Mouse (Mus musculus): ENCODE data around the gene Fbln5.
A peak's percentile ranks its signal among the peaks of the same experiment; 100 is the strongest.

Fbln5 gene

DNA sequence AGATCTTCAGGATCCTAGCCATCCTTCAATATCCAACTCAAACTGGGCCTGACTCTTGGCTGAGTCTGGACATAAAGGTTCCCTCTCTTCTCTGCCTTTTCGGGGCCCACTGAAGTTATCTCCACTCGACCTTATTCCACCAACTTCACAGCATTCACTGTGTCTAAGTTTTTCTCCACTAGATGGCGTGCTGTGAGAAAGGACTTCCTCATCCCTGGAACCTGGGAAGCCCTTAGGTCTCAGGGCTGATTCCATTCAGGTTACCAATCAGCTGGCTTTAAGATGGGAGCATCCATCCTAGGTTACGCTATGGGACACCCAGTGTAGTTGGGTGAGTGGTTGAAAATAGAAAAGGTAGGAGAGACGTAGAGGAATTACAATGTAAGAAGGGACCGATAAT, 7.7 kb downstream of the Fbln5 start:
- DNase-seq (ENCODE audit: extremely low read depth, insufficient read length, low spot score), result no peak

DNA sequence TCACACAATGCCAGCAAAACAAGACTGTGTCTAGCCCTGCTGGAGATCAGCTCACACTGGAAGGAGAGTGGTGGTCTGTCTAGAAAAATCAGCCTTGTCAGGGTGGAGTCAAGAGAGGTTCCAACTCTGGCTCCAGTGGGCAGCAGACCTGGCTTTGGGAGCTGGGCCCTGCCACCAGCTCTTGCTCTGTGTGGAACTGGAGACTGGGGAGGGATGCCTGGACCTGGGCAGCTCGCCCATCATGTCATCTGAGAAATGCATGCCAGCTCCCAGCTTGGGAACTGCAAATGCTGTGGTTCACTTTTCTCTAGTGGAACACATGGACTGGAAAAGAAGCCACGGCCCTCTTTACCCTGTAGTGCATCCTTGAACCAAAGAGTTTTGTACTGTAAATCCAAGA, 8.3 kb downstream of the Fbln5 start:
- DNase-seq (ENCODE audit: extremely low read depth, insufficient read length, low spot score), result no peak

DNA sequence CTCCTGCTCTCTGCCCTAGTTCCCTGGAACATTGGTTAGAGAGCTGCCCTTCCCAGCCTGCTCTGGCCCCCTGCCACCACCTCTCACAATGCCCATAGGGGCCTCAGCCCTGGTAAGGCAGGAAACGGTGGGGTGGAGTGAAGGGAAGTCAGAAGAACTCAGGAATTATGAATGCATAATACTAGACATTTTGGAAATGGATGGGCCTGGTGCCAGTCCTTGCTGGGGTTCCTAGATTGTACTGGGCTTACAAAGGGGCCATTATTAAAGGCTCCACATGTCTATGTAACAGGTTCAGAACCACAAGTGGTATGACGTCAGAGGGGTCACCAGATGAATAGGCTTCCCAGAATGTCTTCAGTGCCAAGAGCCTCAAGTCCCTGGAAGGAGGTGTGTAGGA, 11.5 kb downstream of the Fbln5 start:
- no peak for DNase-seq (ENCODE audit: extremely low read depth, insufficient read length, low spot score)

DNA sequence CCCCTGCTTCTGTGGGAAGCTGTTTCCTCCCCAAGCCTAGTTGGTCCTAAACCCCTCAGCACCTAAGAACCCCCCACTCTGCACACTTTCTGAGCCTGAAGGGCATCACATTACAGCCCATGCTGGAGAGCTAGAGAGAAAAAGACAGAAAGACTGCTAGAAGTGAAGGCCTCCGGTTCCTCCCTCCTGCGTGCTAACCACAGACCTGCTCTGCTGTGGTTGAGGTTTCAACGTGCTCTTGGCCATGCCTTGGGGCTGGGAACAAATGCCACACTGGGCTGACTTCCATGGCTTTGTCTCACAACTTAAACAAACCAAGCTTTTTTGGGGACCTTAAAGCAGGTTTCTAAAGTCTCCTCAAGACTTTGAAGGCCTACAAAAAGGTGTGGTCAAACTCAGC, 16.4 kb downstream of the Fbln5 start:
- DNase-seq (ENCODE audit: extremely low read depth, insufficient read length, low spot score), result no peak

DNA sequence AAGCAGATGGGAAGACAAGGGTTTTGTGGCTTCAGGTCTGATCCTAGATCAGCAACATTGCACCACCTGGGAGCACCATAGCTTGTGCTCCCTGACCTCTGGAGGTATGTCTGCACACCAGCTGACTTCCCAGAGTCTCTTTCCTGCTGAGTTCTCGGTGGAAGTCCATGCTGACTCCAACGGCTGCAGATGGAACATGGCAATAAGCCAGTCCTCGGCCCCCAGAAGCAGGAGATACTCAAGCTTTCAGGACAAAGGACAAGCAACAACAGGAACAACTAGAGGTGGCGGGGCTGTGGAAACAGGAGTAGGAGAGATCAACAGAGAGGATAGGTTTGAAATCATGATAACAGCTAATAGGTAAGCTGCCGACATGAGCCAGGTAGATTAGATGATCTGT, 17.1 kb downstream of the Fbln5 start:
- DNase-seq (ENCODE audit: extremely low read depth, insufficient read length, low spot score), result no peak

DNA sequence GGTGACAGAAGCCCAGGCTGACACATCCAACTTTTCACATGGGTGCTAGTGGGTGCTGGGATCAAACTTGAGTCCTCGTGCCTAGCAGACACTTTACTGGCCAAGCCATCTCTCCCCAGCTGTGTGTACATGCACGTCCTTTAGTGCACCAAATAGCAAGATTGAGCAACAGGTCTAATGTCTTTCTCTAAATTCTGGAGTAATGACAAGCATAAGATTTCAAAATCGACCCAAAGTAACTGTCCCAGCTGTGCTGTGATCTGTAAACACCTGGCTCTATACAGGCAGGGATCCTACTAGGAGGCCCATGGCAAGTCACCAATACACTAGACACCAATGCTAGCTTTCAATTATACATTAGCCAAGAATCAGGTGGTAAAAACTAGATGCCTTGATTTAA, 17.8 kb downstream of the Fbln5 start:
- DNase-seq (ENCODE audit: extremely low read depth, insufficient read length, low spot score), result no peak

DNA sequence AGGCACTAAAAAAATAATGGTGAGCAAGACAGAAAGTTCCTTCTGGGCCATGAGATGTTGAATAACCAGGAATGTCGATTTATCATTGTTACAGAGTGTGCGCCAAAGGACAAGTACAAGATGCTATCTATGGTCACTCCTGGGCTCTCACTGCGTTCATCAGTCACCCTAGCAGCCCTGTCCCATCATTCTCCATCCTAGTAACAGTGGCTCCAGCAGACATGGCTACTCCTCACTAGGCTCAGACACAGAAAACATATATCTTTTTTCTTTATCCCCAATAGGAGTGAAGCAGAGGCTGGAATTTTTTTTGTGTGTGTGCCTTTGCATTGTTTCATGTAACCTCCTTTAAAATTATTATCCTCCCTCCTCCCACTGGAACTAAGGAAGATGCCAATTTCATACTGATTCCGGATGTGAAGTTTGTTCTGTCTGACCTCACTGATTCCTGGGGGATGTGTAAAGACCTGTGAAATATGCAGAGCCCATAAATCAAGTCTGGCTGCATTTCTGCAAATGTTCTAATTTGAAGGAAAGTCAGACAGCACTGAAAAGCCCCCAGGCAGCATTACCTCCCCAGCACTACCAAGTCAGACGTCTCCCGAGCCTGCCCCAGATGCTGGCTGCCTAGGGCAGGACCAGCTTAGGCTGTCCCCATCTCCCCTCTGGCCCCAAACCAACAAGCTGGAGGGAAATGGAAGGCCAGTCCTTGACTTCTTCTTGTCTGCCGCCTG, 20.5 kb downstream of the Fbln5 start:
- no peak for DNase-seq (ENCODE audit: extremely low read depth, insufficient read length, low spot score)

DNA sequence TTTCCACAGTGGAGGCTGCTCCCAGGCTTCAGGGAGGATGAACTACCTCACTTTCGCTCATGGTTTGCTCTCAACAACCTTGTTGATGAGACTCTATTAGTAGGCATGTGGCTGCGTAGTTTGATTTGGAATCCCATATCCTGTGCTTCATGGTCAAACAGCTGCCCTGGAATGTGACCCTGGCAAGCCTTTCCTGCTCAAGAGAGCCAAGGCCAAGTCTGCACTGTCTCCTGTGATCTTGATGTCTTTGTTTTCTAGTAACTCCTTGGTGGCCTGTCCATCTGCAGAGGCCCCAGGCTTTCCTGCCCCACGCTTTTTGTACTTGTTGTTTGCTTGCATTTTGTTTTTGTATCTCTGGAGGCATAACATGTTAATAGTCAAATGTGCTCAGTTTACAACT, 24.4 kb downstream of the Fbln5 start:
- no peak for DNase-seq (ENCODE audit: extremely low read depth, insufficient read length, low spot score)

DNA sequence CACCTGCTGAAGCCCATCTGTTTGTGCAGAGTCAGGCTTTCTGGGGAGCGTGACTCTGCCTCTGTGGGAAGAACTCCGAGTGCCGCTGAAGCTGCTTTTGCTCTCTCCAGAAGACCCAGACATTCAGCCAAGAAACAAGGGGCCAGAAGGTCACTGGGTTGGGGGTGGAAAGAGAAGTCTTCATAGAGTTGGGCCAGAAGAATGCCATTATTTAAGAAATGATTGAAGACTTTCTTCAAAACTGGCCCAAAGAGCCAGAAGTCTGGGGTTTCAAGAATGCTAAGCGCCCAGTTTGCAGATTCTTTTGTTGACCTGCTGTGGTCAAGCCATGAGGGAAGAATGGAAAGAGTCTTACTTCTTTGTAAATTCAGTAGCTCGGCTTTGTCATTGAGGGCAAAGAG, 25.6 kb downstream of the Fbln5 start:
- DNase-seq (ENCODE audit: extremely low read depth, insufficient read length, low spot score), result no peak

DNA sequence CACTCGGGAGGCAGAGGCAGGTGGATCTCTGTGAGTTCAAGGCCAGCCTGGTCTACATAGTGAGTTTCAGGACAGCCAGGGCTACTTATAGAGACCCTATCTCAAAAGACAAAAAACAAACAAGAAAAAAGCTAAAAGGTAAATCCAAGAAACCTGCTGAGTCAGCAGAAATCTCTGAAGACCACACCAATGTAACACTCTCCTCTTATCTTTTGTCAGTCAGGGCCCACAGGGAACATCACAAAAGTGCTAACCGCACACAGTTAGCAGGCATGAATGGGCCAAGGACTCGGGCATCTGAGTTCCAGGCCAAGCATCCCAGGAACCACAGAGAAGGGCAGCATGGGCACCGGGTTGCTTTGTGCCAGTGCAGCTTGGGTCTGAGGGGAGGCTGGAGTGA, 26.2 kb downstream of the Fbln5 start:
- DNase-seq (ENCODE audit: extremely low read depth, insufficient read length, low spot score), result no peak

DNA sequence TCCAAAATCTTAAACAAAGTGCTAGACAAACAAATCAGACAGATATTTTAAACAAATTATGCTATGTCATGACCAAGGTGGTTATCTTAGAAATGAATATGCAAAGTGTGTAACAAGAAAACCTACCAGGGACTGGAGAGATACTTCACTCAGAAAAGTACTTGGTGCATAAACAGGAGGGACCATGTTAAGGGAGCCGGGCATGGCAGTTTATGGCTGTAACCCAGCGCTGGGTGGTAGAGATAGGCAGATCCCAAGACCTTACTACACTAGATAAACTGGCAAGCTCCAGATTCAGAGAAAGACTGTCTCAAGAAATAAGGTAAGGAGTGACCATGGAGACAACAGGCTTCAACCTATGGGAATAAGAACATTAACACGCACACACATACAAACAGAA, 29.1 kb downstream of the Fbln5 start:
- DNase-seq (ENCODE audit: extremely low read depth, insufficient read length, low spot score), result no peak

DNA sequence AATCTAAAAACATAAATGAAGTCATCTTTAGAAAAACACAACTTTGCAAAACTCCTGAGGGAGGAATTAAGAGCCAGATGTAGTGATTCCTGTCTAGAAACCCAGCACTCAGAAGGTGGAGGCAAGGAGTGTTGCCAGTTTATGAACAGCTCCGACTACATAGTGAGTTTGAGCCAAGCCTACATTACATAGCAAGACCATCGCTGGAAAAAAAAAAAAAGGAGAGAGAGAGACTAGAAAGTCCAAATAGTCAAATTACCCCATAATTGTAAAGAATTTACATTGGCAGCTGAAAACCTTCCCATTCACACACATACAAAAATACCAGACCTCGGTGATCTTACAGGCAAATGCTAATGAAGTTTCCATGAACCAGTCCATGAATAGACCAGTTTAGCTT, 29.6 kb downstream of the Fbln5 start:
- no peak for DNase-seq (ENCODE audit: extremely low read depth, insufficient read length, low spot score)

DNA sequence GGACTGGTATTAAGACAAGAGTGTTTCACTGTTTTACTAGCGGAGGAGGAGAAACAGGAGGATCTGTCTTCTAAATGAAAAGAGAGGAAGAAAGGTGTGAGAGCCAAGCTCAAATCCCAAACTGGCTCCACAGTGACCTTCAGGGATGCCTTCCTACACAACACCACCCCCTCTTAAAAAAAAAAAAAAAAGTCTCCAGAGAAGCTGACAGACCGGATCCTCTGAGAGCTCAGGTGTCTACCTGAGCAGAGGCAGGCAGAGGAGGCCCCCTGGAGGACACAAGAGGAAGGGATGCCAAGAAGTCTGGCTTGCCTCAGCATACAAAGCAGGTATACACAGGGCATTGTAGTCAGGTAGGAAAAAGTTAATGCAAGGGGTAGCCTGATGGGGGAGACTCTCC, 36.1 kb downstream of the Fbln5 start:
- DNase-seq (ENCODE audit: extremely low read depth, insufficient read length, low spot score), result no peak

DNA sequence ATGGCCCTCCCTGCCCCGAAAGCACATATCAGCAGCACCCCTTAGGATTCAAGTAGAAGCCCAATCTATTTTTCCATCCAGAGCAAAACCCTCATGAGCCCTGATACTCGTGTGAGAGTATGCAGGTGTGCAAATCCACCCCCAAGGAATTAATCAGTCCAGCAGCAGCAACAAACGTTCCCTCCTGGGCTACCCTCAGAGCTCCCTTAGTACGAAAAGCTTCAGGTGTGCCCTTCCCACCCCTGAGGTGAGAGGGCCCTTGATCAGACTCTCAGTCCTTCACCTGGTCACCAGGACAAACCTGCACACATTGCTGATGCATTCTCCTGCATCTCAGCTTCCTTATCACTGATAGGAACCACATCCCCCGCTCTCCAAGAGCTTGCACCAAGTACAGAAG, 37.9 kb downstream of the Fbln5 start:
- DNase-seq (ENCODE audit: extremely low read depth, insufficient read length, low spot score), result no peak

DNA sequence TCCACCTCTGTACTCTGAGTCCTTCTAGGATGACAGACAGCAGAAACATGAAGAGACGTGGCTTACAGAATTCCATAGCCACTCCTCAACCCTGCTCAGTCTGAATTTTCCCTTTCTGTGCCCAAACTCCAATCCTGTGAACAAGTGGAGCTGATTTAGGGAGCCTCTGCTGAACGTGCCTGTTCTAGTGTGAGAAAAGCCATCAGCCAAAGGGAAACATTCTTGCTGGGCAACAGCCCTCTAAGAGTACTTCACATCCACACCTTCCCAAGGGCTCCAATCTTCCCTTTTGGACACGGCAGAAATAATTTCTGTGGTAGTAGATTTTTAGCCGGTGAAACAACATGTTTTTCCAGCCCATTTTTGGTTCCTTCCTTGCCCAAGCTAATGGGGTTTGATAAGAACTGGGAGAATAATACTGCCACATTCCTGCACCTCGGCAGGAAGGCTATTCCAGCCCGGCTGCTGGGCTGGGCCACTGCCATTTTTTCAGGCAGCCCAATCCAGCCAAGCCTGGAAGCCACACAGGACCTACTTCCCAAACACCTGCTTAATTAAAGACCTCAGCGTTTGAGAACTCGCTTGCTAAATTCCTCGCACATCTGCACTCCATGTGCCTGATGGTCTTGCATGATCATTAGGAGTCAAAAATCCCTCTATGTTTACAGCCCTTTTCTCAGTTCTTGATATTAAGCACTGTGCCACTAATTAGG, 41.1 kb downstream of the Fbln5 start:
- DNase-seq (ENCODE audit: extremely low read depth, insufficient read length, low spot score), result no peak

DNA sequence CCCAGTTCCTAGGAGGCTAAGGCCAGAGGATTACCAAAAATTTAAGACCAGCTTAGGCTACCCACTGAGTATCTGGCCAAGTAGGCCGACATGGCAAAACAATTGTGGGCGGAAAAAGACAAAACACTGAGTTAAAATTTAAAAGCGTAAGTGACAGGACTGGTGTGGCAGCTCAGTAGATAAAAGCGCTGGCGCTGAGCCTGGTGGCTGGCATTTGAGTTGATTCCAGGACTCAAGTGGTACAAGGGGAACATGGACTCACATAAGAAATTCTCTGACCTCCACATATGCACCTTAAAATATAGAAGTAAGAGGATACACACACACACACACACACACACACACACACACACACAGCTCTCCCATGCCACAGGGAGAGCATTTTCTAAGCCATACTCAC, 42.5 kb downstream of the Fbln5 start:
- no peak for DNase-seq (ENCODE audit: extremely low read depth, insufficient read length, low spot score)

DNA sequence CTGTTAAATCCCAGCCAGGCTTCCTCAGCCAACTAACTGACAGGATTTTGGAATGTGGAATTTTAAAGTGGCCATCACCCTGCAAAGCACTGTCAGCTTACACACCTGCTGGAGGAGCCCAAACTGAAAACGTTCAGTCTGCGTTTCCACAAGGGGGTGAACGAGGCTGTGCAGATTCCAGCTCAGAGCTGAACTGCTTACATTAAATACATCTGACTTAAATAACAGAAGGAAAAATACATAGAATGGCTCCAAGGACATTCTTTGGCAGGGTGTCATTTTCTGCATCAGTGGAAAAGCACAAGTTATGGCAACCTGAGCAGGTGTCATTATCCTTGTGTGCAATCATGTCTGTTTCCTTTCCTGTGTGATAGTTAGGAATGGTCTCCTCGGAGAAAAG, 44.7 kb downstream of the Fbln5 start:
- no peak for DNase-seq (ENCODE audit: extremely low read depth, insufficient read length, low spot score)

DNA sequence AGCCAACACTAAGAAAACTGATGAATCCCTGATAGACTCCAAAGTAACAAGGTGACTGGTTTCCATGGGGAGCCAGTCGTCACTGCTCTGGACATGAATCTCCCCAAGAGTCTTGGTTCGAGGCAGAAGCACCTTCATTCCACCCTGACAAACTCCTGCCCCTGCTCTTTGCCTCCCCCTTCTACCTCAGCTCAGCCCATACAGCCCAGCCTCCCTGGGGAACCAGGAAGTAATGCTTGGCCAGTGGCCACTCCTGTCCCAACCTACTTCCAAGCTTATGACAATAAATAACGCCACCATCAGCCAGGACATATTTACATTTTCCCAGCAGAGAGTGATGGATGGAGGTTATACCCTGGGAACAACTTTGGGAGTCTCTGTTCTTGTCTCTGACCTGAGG, 45.9 kb downstream of the Fbln5 start:
- DNase-seq (ENCODE audit: extremely low read depth, insufficient read length, low spot score), result no peak

DNA sequence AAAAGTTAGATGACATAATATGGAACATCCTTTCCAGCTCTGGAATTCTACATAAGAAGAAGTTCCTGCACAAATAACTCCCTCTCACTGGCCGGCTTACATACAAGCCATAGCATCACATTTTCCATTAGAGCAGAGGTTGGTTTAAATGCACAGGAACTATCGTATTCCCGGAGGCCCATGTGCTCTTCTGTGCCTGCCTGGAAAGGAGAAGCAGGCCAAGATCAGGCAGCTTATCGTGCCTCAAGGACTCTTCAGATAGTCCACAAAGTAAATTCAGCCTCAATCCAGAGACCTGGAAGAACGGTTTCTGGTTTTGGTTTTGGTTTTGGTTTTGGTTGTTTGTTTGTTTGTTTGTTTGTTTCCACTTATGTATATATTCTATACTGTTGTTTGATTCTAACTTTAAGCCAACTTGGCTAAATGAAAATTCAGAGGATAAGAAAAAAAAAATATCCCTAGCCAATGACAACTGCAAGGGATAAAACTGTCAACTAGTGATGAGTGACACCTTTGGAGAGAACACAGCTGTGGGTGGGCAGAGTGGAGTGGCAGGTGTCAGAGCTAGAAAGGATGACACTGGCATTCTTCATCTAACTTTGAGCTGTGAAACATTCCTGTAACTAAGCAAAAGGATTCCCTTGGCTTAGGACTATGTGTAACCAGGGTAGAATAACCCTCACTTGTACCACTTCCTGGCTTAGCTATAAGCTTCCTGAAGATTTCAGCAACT, 48.4 kb downstream of the Fbln5 start:
- DNase-seq (ENCODE audit: extremely low read depth, insufficient read length, low spot score), result no peak

DNA sequence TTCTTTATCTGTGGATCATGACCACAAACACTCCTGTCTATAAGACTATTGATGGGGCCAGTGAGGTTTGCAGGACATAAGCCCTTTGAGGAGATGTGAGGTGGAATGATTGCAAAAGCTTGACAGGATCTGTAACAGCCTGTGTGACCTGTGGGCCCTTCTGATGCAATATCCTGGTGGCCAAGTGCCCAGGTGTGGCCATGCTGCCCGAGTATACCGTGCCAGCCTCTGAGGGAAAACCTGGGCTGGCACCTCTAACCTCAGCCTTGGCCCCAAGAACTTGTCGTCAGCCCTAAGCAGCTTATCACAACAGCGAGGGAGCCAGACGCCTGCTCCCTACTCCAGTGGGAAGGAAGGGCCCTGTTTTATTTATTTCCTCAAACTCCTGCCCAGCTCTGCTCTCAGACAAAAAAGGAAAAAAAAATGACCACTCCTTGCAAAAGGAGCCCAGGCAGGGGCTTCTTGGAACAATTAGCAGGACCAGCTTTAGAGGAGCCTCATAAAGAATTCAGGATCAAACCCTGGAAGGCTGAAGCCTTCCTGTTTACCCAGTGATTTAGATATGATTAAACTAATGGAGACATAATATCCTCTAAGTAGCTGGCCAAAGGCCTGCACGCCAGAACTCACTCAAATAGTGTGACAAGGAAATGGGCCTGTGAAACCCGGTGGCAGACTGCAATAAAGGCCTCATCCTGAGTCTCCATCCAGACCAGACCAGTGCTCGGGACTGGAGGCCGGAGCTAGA, 51.4 kb downstream of the Fbln5 start:
- DNase-seq (ENCODE audit: extremely low read depth, insufficient read length, low spot score), result peak; percentile 7

DNA sequence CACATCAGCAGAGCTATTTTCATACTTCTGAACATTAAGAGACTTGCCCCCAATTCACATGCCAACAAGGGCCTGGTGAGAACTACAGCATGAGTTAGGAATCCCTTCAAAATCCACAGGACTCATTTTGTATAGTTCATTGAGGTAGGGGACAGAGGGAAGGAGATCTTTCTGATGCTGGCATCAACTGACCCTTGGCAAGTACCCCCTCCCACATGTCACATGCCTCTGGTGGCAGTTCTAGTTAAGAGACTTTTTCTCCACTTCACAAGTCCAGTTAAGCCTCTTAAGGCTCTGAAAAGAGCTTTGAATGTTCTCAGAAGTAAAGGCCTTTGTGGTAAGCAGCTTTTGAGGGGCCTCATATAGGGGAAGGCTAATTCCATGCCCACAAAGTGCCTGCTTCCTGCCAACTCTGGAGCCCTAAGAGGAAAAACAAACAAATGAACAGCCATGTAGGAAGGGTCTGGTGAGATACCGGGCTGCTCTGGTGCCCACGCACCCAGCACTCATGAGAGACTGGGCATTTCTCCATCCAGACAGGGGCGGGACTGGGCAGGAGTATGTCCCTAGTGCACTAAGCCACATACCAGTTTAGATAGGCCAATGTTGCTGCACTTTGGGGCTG, 52.5 kb downstream of the Fbln5 start:
- DNase-seq (ENCODE audit: extremely low read depth, insufficient read length, low spot score), result no peak

All from 3134 (cell line).